Mouse (Mus musculus): ENCODE results near the gene Pask. TPM values are rescaled to one million over a fixed set of nuclear protein-coding genes. Genes with fewer than 3 reads are reported as not detected.

Gene Pask
- total RNA-seq, 1 experiment from 2014 or later = 6.3 TPM

- no peak for DNase-seq
Measured at GRCm38 (mm10) chr1:93277041-93277440, 66.2 kb downstream of the Pask start.

GRCm38 (mm10) chr1:93275561-93275960 is 67.7 kb downstream of the Pask start:
- no peak for DNase-seq

DNA sequence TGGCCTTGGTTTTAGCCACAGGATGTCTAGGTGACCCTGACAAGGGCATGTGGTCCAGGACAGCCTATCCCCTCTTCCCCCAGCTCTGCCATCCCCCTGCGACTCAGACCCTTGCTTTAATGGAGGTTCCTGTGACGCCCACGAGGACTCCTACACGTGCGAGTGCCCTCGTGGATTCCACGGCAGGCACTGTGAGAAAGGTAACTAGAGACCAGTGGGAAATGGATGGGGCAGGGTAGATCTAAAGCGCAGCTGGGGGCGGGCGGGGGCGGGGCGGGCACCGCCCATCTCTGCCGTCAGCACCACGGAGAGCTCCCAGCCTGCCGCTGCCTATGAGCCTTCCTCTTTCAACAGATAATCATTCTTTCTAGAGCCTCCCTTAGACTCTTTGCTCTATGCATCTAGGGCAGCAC is 70.9 kb downstream of the Pask start:
- DNase-seq = peak; percentile 65

GRCm38 (mm10) chr1:93271751-93272150 is 71.5 kb downstream of the Pask start:
- no peak for DNase-seq

DNA sequence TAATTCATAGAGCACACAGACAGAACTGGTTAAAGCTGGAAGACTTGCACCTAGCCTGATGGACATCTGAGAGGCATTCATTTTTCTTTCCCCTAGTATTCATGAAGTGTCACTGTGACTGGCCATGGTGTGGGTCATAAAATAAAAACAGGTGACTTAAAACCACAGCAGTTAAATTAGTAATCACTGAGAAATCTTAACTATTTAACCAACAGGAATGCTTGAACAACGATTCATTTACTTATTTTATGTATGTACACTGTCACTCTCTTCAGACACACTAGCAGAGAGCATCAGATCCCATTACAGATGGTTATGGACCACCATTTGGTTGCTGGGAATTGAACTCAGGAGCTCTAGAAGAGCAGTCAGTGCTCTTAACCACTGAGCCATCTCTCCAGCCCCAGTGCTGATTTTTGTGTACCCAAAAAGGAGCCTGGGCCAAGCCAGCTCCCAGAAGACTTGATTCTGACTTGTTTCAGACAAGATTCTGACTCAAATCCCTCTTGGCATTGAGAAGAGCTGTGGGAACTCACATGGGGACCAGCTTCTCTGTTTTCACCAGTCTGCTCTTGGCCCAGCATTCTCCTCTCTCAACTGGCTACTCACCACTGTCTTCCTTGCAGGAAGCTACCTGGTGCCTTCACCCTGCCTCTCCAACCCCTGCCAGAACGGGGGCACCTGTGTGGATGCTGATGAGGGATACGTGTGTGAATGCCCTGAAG is 72.6 kb downstream of the Pask start:
- DNase-seq = no peak

GRCm38 (mm10) chr1:93268246-93268645 is 75.0 kb downstream of the Pask start:
- DNase-seq = no peak

DNA sequence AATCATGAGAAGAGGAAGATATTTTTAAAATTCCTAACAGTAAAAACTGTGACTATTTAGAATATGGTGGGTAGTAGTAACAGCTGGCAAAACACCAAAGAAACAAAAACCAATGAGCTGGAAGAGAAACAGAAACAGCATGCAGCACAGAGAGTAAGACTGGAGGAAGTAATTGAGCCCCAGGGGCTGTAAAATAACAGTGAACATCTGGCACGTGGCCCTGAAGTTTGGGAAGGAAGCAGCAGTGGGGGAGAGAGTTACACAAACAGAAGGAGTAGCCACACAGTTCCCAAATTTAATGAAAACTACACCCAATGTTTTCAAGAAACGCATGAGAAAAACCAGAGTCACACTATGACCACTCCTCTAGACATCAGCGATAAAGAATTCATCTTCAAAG is 76.1 kb downstream of the Pask start:
- DNase-seq = no peak

Small RNAs within 50 kb of the gene (microRNA-seq; reads per million reads assigned to microRNA genes)
- gene Mir6345 (0 reads per million in 2 experiments), gene Mir6901 (0 reads per million in 2 experiments), gene Mir6902 (0 to 0.69 reads per million in 2 experiments)

Other genes starting within 250 kb of the Pask start
- gene Kif1a, start 241.5 kb downstream of the Pask start, total RNA-seq (2021) = 15.6 and 26.0 TPM in 2 replicates
- gene Agxt, start 208.2 kb downstream of the Pask start, total RNA-seq (2021) = 3.6 TPM in 1 of 2 replicates, not detected in the other
- gene 2310007B03Rik, start 182.5 kb downstream of the Pask start, total RNA-seq (2021) = not detected in 2 replicates
- 0.03 TPM in 1 of 2 replicates, not detected in the other for gene Crocc2, start 174.8 kb downstream of the Pask start, total RNA-seq (2021)
- 32.5 and 34.1 TPM in 2 replicates for gene Sned1, start 107.6 kb downstream of the Pask start, total RNA-seq (2021)
- 28.1 and 29.6 TPM in 2 replicates for gene Mterf4, start 37.6 kb downstream of the Pask start, total RNA-seq (2021)
- gene Ppp1r7, start 628 bp downstream of the Pask start, total RNA-seq (2021) = 14.9 and 31.2 TPM in 2 replicates
- not detected in 2 replicates for gene Ano7, start 30.4 kb upstream of the Pask start, total RNA-seq (2021)
- gene Hdlbp, start 135.3 kb upstream of the Pask start, total RNA-seq (2021) = 339 and 351 TPM in 2 replicates
- gene Farp2, start 168.6 kb upstream of the Pask start, total RNA-seq (2021) = 19.2 and 26.9 TPM in 2 replicates

All from adrenal gland, postnatal 25 days (tissue).